Mouse (Mus musculus): ENCODE measurements around the gene Tmem117.

The Tmem117 gene

GRCm38 (mm10) chr15:95029487-95029875 is 400.4 kb downstream of the Tmem117 start:
- no peak for DNase-seq (ENCODE audit: low spot score)

- DNase-seq (ENCODE audit: low spot score), result no peak
These were observed 413.4 kb downstream of the Tmem117 start for GRCm38 (mm10) chr15:95042437-95042836.

GRCm38 (mm10) chr15:95044011-95044410 is 415.0 kb downstream of the Tmem117 start:
- no peak for DNase-seq (ENCODE audit: low spot score)

- no peak for DNase-seq (ENCODE audit: low spot score)
These were observed 418.5 kb downstream of the Tmem117 start for GRCm38 (mm10) chr15:95047486-95047885.

GRCm38 (mm10) chr15:95049171-95049729 is 420.2 kb downstream of the Tmem117 start:
- no peak for DNase-seq (ENCODE audit: low spot score)

- DNase-seq (ENCODE audit: low spot score), result no peak
These were observed 426.1 kb downstream of the Tmem117 start for GRCm38 (mm10) chr15:95055081-95055650.

GRCm38 (mm10) chr15:95068023-95068422 is 439.0 kb downstream of the Tmem117 start:
- DNase-seq (ENCODE audit: low spot score), result no peak

GRCm38 (mm10) chr15:95068799-95069198 is 439.8 kb downstream of the Tmem117 start:
- no peak for DNase-seq (ENCODE audit: low spot score)

GRCm38 (mm10) chr15:95070881-95071280 is 441.8 kb downstream of the Tmem117 start:
- no peak for DNase-seq (ENCODE audit: low spot score)

GRCm38 (mm10) chr15:95075356-95075755 is 446.3 kb downstream of the Tmem117 start:
- DNase-seq (ENCODE audit: low spot score), result no peak

- DNase-seq (ENCODE audit: low spot score), result no peak
These were observed 452.6 kb downstream of the Tmem117 start for GRCm38 (mm10) chr15:95081654-95082053.

GRCm38 (mm10) chr15:95085962-95086361 is 456.9 kb downstream of the Tmem117 start:
- no peak for DNase-seq (ENCODE audit: low spot score)

- DNase-seq (ENCODE audit: low spot score), result no peak
These were observed 471.1 kb downstream of the Tmem117 start for GRCm38 (mm10) chr15:95100133-95100532.

GRCm38 (mm10) chr15:95101522-95101921 is 472.5 kb downstream of the Tmem117 start:
- no peak for DNase-seq (ENCODE audit: low spot score)

GRCm38 (mm10) chr15:95107246-95107809 is 478.3 kb downstream of the Tmem117 start:
- no peak for DNase-seq (ENCODE audit: low spot score)

GRCm38 (mm10) chr15:95108626-95109025 is 479.6 kb downstream of the Tmem117 start:
- DNase-seq (ENCODE audit: low spot score), result no peak

- no peak for DNase-seq (ENCODE audit: low spot score)
These were observed 502.4 kb downstream of the Tmem117 start for GRCm38 (mm10) chr15:95131401-95131800.

- DNase-seq (ENCODE audit: low spot score), result no peak
These were observed 507.0 kb downstream of the Tmem117 start for GRCm38 (mm10) chr15:95135926-95136609.

- no peak for DNase-seq (ENCODE audit: low spot score)
These were observed 508.2 kb downstream of the Tmem117 start for GRCm38 (mm10) chr15:95137018-95137810.

- no peak for DNase-seq (ENCODE audit: low spot score)
These were observed 509.8 kb downstream of the Tmem117 start for GRCm38 (mm10) chr15:95138709-95139409.

- DNase-seq (ENCODE audit: low spot score), result no peak
These were observed 515.1 kb downstream of the Tmem117 start for GRCm38 (mm10) chr15:95144131-95144530.

GRCm38 (mm10) chr15:95145118-95145517 is 516.1 kb downstream of the Tmem117 start:
- DNase-seq (ENCODE audit: low spot score), result no peak

Measured in MN1 (cell line).